Mouse (Mus musculus) cerebellum, adult (tissue): ENCODE data around the gene Lgals4.

Experiments
- ATAC-seq: cut with Nextera tagmentation; 2 replicates; pipeline ENCODE4 v1.9.2; 2017; ENCODE audit warnings: mild to moderate bottlenecking, moderate library complexity, mixed read lengths; ENCODE audit not compliant: insufficient number of reproducible peaks, low FRiP score, low TSS enrichment

The Lgals4 gene

DNA sequence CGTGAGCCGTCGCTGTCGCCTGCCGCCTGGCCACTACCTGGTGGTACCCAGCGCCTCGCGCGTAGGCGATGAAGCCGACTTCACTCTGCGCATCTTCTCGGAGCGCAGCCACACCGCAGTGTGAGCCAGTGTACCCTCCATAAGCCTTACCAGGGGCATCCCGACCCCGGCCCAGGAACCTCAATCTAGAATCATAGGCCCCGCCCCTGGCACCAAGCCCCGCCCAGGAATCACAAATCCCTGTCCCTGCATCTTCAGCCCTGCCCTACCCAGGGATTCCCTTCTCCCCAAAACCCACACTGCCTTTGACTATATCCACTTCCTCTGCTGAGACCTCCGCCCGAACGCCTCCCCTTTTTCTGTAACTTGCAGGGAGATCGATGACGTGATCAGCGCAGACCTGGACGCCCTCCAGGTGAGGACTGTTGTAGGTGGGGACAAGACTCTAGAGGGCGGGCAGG is 55.1 kb downstream of the Lgals4 start:
- ATAC-seq = peak; percentile 24; the same call in 1 of the 2 replicates
